Mouse (Mus musculus) kidney, postnatal 0 days (tissue): ENCODE data around the gene Cnpy2. TPM values are rescaled to one million over a fixed set of nuclear protein-coding genes. Genes with fewer than 3 reads are reported as not detected.
"Not testable (repeated sequence)": the region's sequence is repeated elsewhere in the genome, so short reads cannot be mapped to it uniquely, and the experiment has no call there.

Experiments
- ATAC-seq: fragments of 200-750 bp; cut with Nextera tagmentation; replicated peaks from 2 replicates; pipeline ENCODE4 v1.8.0; 2017; ENCODE audit warnings: low read depth, moderate number of reproducible peaks, moderate TSS enrichment, moderate library complexity; ENCODE audit not compliant: low FRiP score
- DNase-seq: peaks from one replicate; pipeline ENCODE4 v3.0.0-alpha.2; 2016; ENCODE audit warnings: low spot score
- H3K27ac ChIP-seq: fragments of 300-500 bp; sonication (generic); 2 replicates; pipeline ENCODE4 v1.5.1; 2014; ENCODE audit warnings: mild to moderate bottlenecking
- H3K27me3 ChIP-seq: fragments of 300-500 bp; sonication (generic); 2 replicates; pipeline ENCODE4 v1.6.1; 2014; ENCODE audit warnings: low read length, mixed read lengths; ENCODE audit not compliant: insufficient read depth
- H3K36me3 ChIP-seq: fragments of 300-500 bp; sonication (generic); 2 replicates; pipeline ENCODE4 v1.6.1; 2014; ENCODE audit warnings: low read length, mixed read lengths; ENCODE audit not compliant: insufficient read depth
- H3K4me1 ChIP-seq: fragments of 300-500 bp; sonication (generic); replicated peaks from 2 replicates; pipeline ENCODE4 v1.6.1; 2014; ENCODE audit warnings: antibody characterized with exemption, low read length, mixed read lengths; ENCODE audit not compliant: insufficient read depth
- H3K4me2 ChIP-seq: fragments of 300-500 bp; sonication (generic); 2 replicates; pipeline ENCODE4 v1.6.1; 2014; ENCODE audit warnings: mild to moderate bottlenecking, low read length, moderate library complexity, mixed read lengths
- H3K4me3 ChIP-seq: fragments of 300-500 bp; sonication (generic); replicated peaks from 2 replicates; pipeline ENCODE4 v1.5.1; 2014; ENCODE audit warnings: low read depth, low read length
- H3K9ac ChIP-seq: fragments of 300-500 bp; sonication (generic); 2 replicates; pipeline ENCODE4 v1.6.1; 2014; ENCODE audit warnings: low read depth, low read length
- H3K9me3 ChIP-seq: fragments of 300-500 bp; sonication (generic); replicated peaks from 2 replicates; pipeline ENCODE4 v1.6.1; 2016; ENCODE audit warnings: low read length, inconsistent platforms, mixed read lengths
- CTCF ChIP-seq: IDR thresholded peaks from 2 replicates; pipeline ENCODE4 v1.5.1; 2016; ENCODE audit warnings: antibody characterized with exemption, low read depth, mild to moderate bottlenecking, moderate library complexity
- WGBS: fragments of 180-500 bp; shearing (Covaris S2); extraction: QIAGEN DNeasy Blood & Tissue Kit; methylation state at CpG from one replicate; pipeline ENCODE4 v1.1.7; 2014; 5-methylcytosine and 5-hydroxymethylcytosine counted together
- polyA plus RNA-seq: library from polyadenylated mRNA; unstranded; fragments of >200 nt; fragmentation: Nextera tagmentation; extraction: Ambion mirVana; gene quantifications from 2 replicates; pipeline ENCODE4 v1.2.1, GENCODE M21; 2015

Cnpy2 gene
- 350 and 363 TPM in 2 replicates for polyA plus RNA-seq

GRCm38 (mm10) chr10:128322141-128323108, at the start of gene Cnpy2:
Gene Cnpy2, plus strand, starts transcription at chr10:128322459.
- H3K4me1 ChIP-seq, result peaks cover 10% of the 10 kb centered on the region
- peak within 1 kb of the TSS; percentile 96 for H3K27ac ChIP-seq
- under 1% methylated on average over 40 of the region's 40 CpGs for WGBS
- H3K9ac ChIP-seq, result peak within 1 kb of the TSS; percentile 96
- peak within 1 kb of the TSS; percentile 91 for H3K4me2 ChIP-seq
- H3K27me3 ChIP-seq, result no peaks in the 10 kb centered on the region
- peak within 1 kb of the TSS; percentile 76 for H3K4me3 ChIP-seq
- no peaks in the 10 kb centered on the region for H3K9me3 ChIP-seq
- DNase-seq (peak; percentile 97), ATAC-seq (peak; percentile 92)
- peaks cover 38% of the 10 kb centered on the region for H3K36me3 ChIP-seq
- no peak for TF ChIP-seq CTCF

GRCm38 (mm10) chr10:128272819-128273439, 49.3 kb upstream of the Cnpy2 start:
- DNase-seq, H3K4me1 ChIP-seq, H3K9me3 ChIP-seq, H3K4me2 ChIP-seq, H3K36me3 ChIP-seq, H3K27ac ChIP-seq, H3K9ac ChIP-seq, H3K4me3 ChIP-seq, H3K27me3 ChIP-seq, ATAC-seq: not testable (repeated sequence)
- TF ChIP-seq CTCF, result 0 out of 2 replicates have a peak, but pooled peaks have one; percentile 12
- 98% methylated on average over 4 of the region's 7 CpGs for WGBS

GRCm38 (mm10) chr10:128275374-128275773, 46.9 kb upstream of the Cnpy2 start:
- H3K4me2 ChIP-seq, H3K9ac ChIP-seq, H3K4me1 ChIP-seq, DNase-seq, ATAC-seq, H3K4me3 ChIP-seq, H3K27me3 ChIP-seq, H3K9me3 ChIP-seq, H3K27ac ChIP-seq: not testable (repeated sequence)
- H3K36me3 ChIP-seq, result peaks cover 19% of the 10 kb centered on the region; the same call in 1 of the 2 replicates
- 100% methylated on average over 1 of the region's 1 CpGs for WGBS

- H3K9ac ChIP-seq, result no peak overlapping the region
- H3K27me3 ChIP-seq, result no peaks in the 10 kb centered on the region
- DNase-seq, result no peak
- no peaks in the 10 kb centered on the region for H3K4me1 ChIP-seq
- 65% methylated on average over 6 of the region's 6 CpGs for WGBS
- H3K9me3 ChIP-seq, result no peaks in the 10 kb centered on the region
- TF ChIP-seq CTCF, result no peak
- peaks cover 34% of the 10 kb centered on the region for H3K36me3 ChIP-seq
- no peak overlapping the region for H3K4me3 ChIP-seq
- no peak for ATAC-seq
- H3K4me2 ChIP-seq, result no peak overlapping the region
- no peak overlapping the region for H3K27ac ChIP-seq
Observed at GRCm38 (mm10) chr10:128278158-128278557, 44.1 kb upstream of the Cnpy2 start.

- peaks cover 48% of the 10 kb centered on the region for H3K36me3 ChIP-seq
- no peak for TF ChIP-seq CTCF
- 82% methylated on average over 6 of the region's 6 CpGs for WGBS
- DNase-seq, result no peak
- no peaks in the 10 kb centered on the region for H3K4me1 ChIP-seq
- no peaks in the 10 kb centered on the region for H3K9me3 ChIP-seq
- H3K4me2 ChIP-seq, result no peak overlapping the region
- peak; percentile 60 for ATAC-seq
- H3K4me3 ChIP-seq, result no peak overlapping the region
- no peaks in the 10 kb centered on the region for H3K27me3 ChIP-seq
- no peak overlapping the region for H3K27ac ChIP-seq
- H3K9ac ChIP-seq, result no peak overlapping the region
Observed at GRCm38 (mm10) chr10:128280943-128281342, 41.3 kb upstream of the Cnpy2 start.

- no peak overlapping the region for H3K27ac ChIP-seq
- ATAC-seq, result no peak
- no peak overlapping the region for H3K4me3 ChIP-seq
- 89% methylated on average over 14 of the region's 14 CpGs for WGBS
- H3K27me3 ChIP-seq, result no peaks in the 10 kb centered on the region
- no peak overlapping the region for H3K4me2 ChIP-seq
- H3K36me3 ChIP-seq, result peaks cover 53% of the 10 kb centered on the region
- no peak overlapping the region for H3K9ac ChIP-seq
- no peak for TF ChIP-seq CTCF
- DNase-seq, result no peak
- H3K4me1 ChIP-seq, result no peaks in the 10 kb centered on the region
- no peaks in the 10 kb centered on the region for H3K9me3 ChIP-seq
Observed at GRCm38 (mm10) chr10:128281682-128282081, 40.6 kb upstream of the Cnpy2 start.
